Mouse (Mus musculus) adrenal gland, postnatal 10 days (tissue): ENCODE measurements around the gene Kel. TPM values are rescaled to one million over a fixed set of nuclear protein-coding genes. Genes with fewer than 3 reads are reported as not detected.

Experiments
- DNase-seq: peaks from one replicate; pipeline ENCODE4 v3.0.0; 2021; ENCODE audit warnings: mixed read lengths
- total RNA-seq, 2 experiments: library from RNA; stranded (reverse); gene quantifications; 2 replicates each; pipeline ENCODE4 v1.2.3; 2021

The Kel gene
- total RNA-seq, 2 experiments from 2014 or later, result 2.0 to 8.0 TPM

DNA sequence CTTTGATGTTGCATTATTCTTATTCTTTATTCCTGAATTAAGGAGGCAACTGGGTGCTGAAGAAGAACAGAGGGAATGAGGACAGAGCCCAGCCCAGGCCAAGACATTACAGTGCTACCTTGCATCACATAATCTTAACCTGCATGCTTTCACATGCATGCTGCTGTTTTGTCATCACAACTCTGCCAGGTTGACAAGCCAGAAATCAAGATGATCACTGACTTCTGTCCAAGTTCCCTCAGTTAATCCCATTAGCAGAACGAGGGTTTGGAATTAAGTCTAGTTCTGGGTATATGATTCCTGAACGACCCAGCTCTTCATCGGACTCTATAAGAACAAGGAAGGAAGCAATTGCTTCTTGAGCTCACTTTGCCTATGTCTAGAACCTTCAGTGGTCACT lies 57.9 kb downstream of the Kel start:
- no peak for DNase-seq

GRCm38 (mm10) chr6:41643227-41643626 lies 60.9 kb downstream of the Kel start:
- no peak for DNase-seq

DNA sequence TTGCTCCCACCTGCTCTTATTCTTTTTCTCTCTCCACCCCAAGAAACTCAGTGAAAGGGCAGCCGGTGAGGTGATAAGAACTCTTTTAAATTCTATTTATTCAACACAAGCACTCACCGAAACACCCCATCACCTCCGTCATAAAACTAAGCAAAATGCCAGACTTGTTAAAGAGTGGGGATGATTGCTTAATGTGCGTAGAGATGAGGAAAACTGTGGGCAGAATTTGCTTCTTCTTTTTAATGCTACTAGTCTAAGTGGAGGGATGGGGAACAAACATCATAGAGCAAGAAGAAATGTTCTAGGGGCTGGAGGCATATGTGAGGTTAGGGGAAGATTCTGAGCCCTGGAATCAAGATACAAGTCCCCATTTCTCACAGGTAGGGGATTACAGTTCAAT lies 61.4 kb downstream of the Kel start:
- DNase-seq, result no peak

- DNase-seq, result no peak
Measured at GRCm38 (mm10) chr6:41641173-41641866, 62.8 kb downstream of the Kel start.

DNA sequence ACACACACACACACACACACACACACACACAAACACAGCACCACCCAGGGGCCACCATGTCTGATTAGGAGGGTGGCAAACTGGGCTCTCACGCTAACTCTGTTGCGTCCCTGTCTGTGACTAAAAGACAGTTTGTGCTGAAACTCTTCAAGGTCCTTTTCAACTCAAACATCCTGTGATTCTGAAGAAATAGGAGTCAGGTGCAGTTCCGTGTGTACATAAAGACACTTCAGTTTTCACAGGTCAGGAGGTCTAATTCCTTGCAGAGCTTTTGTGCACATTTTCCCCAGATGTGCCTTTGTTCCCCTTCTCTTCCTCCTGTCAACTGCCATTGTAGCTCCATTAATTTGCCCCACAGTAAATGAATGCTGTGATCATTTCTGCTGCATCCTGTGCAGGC lies 63.7 kb downstream of the Kel start:
- no peak for DNase-seq

GRCm38 (mm10) chr6:41637927-41638506 lies 66.1 kb downstream of the Kel start:
- DNase-seq, result no peak

DNA sequence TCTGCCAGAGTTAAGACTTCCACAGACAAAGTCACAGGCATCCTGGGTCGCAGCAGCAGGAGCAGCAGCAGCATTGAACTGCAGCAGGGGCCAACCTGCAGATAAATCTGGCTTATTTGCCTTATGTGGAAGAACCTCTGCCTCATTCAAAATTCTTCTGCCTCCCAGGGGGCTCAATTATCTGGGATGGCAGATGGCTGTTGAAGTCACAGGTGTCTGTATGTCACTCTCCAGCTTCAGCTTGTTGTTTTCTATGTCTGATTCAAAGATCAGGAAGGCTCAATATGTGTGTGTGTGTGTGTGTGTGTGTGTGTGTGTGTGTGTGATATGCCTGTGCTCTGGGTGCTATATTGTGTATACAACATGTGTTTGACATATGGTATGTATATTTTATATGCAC lies 66.7 kb downstream of the Kel start:
- no peak for DNase-seq

Other genes starting within 250 kb of the Kel start
- gene Prss1, start 245.4 kb downstream of the Kel start, total RNA-seq, result not detected
- gene Prss2, start 182.6 kb downstream of the Kel start, total RNA-seq, result not detected
- gene Ephb6, start 98.9 kb downstream of the Kel start, total RNA-seq, result 10 to 100 TPM in 1 of 2 experiments, 1 to 10 TPM in 1; 8.8 to 17.4 TPM
- not detected for gene Trpv6, start 67.9 kb downstream of the Kel start, total RNA-seq
- not detected for gene Trpv5, start 23.6 kb downstream of the Kel start, total RNA-seq
- gene Llcfc1, start 19.9 kb downstream of the Kel start, total RNA-seq, result not detected
- gene Olfr459, start 70.8 kb upstream of the Kel start, total RNA-seq, result not detected
- not detected for gene Pip, start 143.2 kb upstream of the Kel start, total RNA-seq
- not detected for gene Sval2, start 148.7 kb upstream of the Kel start, total RNA-seq
- not detected for gene Sval1, start 247.3 kb upstream of the Kel start, total RNA-seq